Mouse (Mus musculus): Measurements from ENCODE around the gene Pgm5. TPM values are rescaled to one million over a fixed set of nuclear protein-coding genes. Genes with fewer than 3 reads are reported as not detected.
A peak's percentile ranks its signal among the peaks of the same experiment; 100 is the strongest.

Gene Pgm5
- 4.0 TPM for polyA plus RNA-seq (2021)

DNA sequence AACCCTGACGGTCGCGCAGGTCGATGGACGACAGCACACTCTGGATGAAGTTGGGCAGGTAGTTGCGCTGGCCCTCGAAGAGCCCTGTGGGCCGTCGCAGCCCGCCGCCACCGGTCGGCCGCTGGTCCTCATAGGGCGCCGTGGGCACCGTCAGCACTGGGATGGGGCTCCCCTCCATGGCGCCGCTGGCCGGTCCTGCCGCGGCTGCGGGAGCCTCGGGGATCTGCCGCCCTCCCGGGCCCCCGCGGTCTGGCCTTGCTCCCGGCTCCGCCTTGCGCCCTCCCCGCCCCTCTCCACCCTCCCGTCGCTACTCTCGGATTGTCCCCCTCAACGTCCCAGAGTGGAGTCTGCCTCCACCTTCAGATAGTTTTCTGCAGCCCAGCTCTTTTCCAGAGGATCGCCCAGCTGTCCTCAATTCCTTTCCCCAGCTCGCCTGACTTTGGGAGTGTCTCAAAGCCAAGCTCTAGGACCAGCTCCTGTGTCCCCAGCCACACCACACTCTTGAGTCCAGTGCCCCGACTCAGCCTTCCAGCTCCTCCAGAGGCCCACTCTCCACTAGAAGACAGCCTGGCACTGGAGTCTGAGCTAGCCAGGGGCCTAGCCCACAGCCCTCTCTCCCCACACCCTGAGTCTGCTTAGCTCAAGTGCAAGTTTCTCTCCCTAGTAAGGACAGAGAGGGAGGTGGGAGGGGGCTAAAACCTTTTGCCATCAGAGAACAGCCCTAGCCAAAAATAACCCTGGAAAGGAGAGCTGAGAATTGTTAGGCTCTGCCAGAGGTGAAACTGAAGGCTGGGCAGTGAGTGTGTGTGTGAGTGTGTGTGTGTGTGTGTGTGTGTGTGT is at the start of gene Pgm5:
TSS of gene Pgm5 (minus strand) at position 244 of the 840 bp plus-strand sequence.
- CTCF ChIA-PET = interaction anchor here (1.1 to 2.2 kb wide), 3 partner anchors 9 to 17 kb away, joined by 3 to 6 read pairs (median 5); no protein-coding TSS in a partner anchor
- in situ Hi-C loops (cut with MboI; ENCODE audit: low pct_unique_long_range_greater_than_20kb) = no loop called here
- H3K27me3 ChIP-seq = no peaks in the 10 kb centered on the region
- TF ChIP-seq CTCF (IDR thresholded peaks at IDR 0.05) = no peak
- ATAC-seq = no peak
- POLR2A ChIA-PET = no interaction called here
- no peak for DNase-seq (ENCODE audit: low read depth, low spot score)

DNA sequence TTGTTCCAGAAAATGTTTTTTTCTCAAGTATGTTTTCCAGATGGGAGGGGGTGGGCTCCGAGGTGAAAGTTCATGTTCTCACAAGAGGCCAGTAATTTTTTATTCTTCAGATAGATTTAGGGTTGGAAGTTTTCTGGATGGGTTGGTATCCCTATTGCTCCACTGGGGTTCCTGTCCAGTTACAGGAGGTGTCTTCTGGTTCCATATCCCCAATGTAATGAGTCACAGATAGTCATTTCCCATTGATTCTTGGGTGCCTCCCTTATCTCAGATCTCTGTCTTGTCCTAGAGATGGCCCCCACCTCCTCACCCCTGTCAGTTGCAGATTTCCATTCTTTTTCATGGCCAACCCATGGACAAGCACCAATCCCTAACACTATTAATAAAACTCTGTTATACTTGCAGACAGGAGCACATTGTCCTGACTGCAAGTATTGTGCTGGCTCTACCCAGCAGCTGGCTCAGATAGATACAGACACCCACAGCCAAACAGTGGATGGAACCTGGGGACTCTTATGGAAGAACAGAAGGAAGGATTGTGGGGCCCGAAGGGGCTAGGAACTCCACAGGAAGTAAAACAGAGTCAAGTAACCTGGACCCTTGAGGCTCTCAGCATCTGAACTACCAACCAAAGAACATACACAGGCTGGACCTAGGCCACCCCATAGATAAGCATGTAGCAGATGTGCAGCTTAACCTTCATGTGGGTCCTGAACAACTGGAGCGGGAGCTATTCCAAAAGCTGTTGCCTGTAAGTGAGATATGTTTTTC is 46.9 kb upstream of the Pgm5 start:
- ChIA-PET POLR2A (no interaction called here), CTCF (no interaction called here)
- DNase-seq (ENCODE audit: low read depth, low spot score) (no peak), ATAC-seq (no peak)
- peaks cover 30% of the 10 kb centered on the region for H3K27me3 ChIP-seq
- no peak for TF ChIP-seq CTCF (IDR thresholded peaks at IDR 0.05)
- in situ Hi-C loops (cut with MboI; ENCODE audit: low pct_unique_long_range_greater_than_20kb) = no loop called here

DNA sequence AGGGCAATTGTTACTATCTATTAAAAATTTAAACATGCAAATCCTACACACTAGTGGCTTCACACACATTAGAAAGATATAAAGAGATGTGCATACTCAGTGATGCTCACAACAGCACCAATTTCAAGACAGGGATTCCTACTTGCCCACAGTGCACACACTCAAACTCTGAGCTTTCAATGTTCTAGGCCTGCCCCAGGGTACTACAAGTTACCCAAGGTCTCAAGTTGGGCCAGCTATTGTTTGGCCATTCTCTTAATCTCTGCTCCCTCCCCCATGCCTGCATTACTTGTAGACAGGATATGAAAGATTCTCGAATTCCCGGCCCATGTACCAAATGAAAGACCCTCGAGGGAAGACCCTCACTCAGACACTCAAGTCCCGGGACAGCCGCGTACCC is 46.0 kb upstream of the Pgm5 start:
- in situ Hi-C loops (cut with MboI; ENCODE audit: low pct_unique_long_range_greater_than_20kb) = no loop called here
- peaks cover 39% of the 10 kb centered on the region for H3K27me3 ChIP-seq
- CTCF ChIA-PET = interaction anchor here (1.0 kb wide), 1 partner anchor 286 kb away, joined by 3 read pairs; no protein-coding TSS in a partner anchor
- ATAC-seq = no peak
- no peak for TF ChIP-seq CTCF (IDR thresholded peaks at IDR 0.05)
- POLR2A ChIA-PET = no interaction called here
- DNase-seq (ENCODE audit: low read depth, low spot score) = no peak

DNA sequence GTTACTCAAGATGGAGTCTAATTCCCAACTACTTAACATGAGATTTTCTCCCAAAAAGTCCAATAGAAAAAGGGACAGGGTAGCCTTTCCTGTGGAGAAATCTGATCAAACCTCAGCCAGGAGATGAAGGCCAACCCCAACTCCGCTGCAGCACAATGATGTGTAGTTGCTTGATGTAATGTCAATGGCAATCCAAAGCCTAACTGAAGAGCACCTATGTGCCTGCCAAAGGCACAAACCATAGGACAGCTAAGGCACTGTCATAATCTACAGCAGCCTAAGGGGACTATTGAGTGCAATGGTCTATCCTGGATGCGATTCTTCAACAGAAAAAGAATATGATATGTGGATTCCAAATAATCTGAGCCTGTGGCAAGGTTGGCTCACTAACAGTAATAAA is 41.2 kb upstream of the Pgm5 start:
- TF ChIP-seq CTCF (IDR thresholded peaks at IDR 0.05) = no peak
- DNase-seq (ENCODE audit: low read depth, low spot score) (no peak), ATAC-seq (no peak)
- in situ Hi-C loops (cut with MboI; ENCODE audit: low pct_unique_long_range_greater_than_20kb) = no loop called here
- ChIA-PET POLR2A (no interaction called here), CTCF (interaction anchor here (1.4 to 3.8 kb wide), 3 partner anchors 9 to 20 kb away, joined by 3 to 18 read pairs (median 7); no protein-coding TSS in a partner anchor)
- H3K27me3 ChIP-seq = peaks cover 80% of the 10 kb centered on the region

DNA sequence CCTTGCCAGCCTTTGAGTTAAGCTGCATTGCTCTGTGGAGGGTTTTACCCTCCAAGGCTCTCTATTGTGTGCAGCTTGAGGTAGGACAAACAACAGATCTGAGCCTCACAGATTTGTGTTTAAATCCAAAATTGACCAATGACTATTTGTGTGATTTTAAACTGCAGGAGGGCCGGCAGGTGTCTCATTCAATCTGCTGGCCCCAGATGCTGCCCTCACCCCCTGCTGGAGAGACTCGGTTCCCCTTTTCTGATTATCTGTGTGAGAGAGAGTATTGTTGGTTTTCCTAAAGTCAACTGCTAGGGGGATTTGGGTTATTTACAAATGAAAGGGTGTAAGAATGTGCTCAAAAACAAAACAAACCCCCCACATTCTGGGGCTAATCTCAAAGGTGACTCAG is 40.6 kb upstream of the Pgm5 start:
- ChIA-PET CTCF (interaction anchor here (1.4 to 3.8 kb wide), 2 partner anchors 10 to 16 kb away, joined by 3 to 18 read pairs; no protein-coding TSS in a partner anchor), POLR2A (no interaction called here)
- ATAC-seq = no peak
- no peak for DNase-seq (ENCODE audit: low read depth, low spot score)
- peaks cover 86% of the 10 kb centered on the region for H3K27me3 ChIP-seq
- in situ Hi-C loops (cut with MboI; ENCODE audit: low pct_unique_long_range_greater_than_20kb) = no loop called here
- TF ChIP-seq CTCF (IDR thresholded peaks at IDR 0.05) = no peak

DNA sequence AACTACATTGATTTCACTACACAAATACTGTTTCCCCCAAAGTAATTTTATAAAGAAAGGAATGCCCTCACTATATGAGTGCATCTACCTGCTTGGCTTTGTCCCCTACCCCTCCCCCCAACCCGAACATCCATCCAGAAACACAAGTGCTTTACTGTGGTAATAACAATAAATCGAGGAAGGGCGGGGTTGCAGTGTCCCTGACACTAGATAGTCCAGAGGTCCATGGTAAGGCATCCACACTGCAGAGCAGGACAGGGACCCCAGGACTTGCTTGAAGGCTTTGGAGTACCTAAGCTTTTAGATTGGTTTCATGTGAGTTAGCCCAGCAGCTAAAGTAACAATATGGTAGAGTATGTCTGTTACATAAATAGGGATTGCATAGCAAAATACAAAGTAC is 40.0 kb upstream of the Pgm5 start:
- ChIA-PET POLR2A (no interaction called here), CTCF (interaction anchor here (1.4 to 3.8 kb wide), 3 partner anchors 10 to 22 kb away, joined by 3 to 18 read pairs (median 6); no protein-coding TSS in a partner anchor)
- TF ChIP-seq CTCF (IDR thresholded peaks at IDR 0.05) = no peak
- in situ Hi-C loops (cut with MboI; ENCODE audit: low pct_unique_long_range_greater_than_20kb) = no loop called here
- no peak for DNase-seq (ENCODE audit: low read depth, low spot score)
- no peak for ATAC-seq
- H3K27me3 ChIP-seq = peaks cover 92% of the 10 kb centered on the region

DNA sequence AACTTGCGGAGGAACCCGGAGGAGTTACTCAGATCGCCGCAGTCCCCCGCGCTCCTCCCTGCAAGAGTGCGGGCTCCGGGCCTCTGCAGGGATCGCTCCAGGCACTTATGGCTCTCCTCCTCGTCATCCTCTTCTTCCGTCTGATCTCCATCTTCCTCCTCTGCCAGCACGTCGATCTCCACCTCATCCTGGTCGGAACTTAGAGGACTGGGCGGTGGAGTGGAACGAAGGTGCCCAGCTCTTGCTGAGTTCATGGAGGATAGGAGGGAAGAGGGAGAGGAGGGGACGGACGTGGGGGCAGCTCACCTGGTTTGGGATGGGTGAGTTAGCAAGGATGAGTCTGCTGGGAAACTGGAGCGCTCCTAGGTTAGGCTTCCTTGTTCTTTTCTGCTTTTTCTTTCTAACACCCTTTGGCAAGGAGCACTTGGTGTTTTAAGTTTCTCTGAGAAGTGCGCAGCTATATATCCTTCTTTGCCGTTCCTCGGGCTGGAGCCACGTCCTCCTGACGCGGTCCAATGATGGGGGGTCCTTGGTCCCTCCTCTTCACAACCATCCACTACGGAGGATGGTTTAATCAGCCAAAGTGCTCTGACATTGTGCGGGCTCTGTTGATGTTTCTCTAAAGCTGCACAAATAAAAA is 39.0 kb upstream of the Pgm5 start, which contains the start of gene Foxd4:
TSS of gene Foxd4 (minus strand) at position 617 of the 640 bp plus-strand sequence.
- POLR2A ChIA-PET = no interaction called here
- in situ Hi-C loops (cut with MboI; ENCODE audit: low pct_unique_long_range_greater_than_20kb) = no loop called here
- CTCF ChIA-PET = interaction anchor here (1.6 kb wide), 1 partner anchor 23 kb away, joined by 6 read pairs; no protein-coding TSS in a partner anchor
- DNase-seq (ENCODE audit: low read depth, low spot score) (no peak), ATAC-seq (no peak)
- no peak for TF ChIP-seq CTCF (IDR thresholded peaks at IDR 0.05)
- peaks cover 90% of the 10 kb centered on the region for H3K27me3 ChIP-seq

DNA sequence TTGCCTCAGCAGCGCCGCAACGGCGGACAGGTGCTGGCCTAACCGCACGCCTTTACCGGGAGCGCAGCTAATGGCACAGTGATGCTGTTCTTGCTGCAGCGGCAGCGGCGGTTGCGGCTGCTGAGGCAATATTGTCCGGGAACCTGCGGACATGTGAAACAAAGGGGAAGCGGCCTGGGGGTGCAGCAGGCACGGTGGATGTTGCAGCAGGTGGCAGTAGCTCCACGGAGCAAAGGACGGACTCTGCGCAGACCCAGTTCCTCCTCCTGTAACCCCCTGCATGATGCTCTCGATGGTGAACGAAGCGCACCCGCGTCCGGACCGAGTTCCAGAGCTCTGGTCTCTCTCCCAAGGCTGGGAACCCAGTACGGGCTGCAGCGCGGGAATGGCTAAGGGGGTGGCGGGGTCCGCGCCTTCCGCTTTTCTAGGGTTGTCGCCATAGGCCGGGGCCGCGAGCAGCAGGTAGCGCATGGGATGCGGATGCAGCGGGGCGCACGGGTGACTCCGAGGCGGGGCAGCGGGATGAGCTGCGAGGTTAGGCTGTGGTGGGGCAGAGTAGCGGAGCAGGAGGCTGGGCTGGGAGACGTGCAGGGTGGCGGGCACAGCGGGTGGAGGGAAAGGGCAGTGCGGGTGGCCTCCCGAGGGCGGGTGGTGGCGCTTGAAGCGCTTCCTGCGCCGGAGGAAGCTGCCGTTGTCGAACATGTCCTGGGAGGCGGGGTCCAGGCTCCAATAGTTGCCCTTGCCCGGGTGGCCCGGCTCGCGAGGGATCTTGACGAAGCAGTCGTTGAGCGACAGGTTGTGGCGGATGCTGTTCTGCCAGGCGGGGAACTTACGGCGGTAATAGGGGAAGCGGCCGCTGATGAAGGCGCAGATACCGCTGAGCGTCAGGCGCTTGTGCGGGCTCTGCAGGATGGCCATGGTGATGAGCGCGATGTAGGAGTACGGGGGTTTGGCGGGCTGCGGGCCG is 38.2 kb upstream of the Pgm5 start:
- POLR2A ChIA-PET = no interaction called here

DNA sequence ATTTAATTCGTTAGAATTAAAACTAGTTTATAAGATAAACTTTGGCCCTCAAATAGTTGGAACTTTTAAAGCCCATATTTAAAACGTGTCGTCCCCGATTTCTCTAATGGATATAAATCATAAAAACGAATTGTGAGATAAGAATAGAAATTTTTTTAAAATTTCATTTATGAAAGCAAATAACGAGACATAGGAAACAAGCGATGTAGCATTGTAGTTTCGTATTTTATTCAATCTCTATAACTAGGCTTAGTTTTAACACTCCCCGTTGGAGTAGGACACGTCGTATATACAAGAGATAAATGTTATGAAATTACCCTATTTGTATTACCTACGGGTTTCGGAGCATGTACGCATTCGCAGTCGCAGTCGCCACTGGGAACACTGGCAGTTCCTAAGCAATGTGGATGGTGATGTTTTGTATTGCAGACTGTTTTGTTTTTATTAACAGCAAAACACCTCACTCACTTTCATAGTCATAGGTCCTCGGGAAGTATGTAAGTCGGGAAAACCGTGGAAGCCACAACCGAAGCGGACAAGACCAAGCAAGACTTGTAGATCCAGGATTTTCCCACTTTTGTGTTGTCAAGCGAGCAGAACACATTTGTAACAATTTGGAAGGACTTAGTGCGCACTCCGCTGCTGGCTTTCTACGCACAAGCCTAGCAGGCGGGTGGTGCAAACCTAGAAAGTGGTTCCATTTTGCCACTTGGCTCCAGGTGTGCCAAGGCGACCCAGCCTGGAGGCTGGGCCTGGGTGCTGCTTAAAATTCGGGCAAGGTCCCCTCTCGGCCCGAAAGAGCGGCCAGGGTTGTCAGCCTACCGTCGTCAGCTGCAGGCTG is 37.3 kb upstream of the Pgm5 start:
- in situ Hi-C loops (cut with MboI; ENCODE audit: low pct_unique_long_range_greater_than_20kb) = no loop called here
- ChIA-PET CTCF (no interaction called here), POLR2A (no interaction called here)
- TF ChIP-seq CTCF (IDR thresholded peaks at IDR 0.05) = no peak
- peaks cover 89% of the 10 kb centered on the region for H3K27me3 ChIP-seq
- no peak for DNase-seq (ENCODE audit: low read depth, low spot score)
- no peak for ATAC-seq

More for the DNA sequence above, 38.2 kb upstream of the Pgm5 start:
- in situ Hi-C loops (cut with MboI; ENCODE audit: low pct_unique_long_range_greater_than_20kb) = no loop called here
- DNase-seq (ENCODE audit: low read depth, low spot score) (no peak), ATAC-seq (peak; percentile 21)
- peaks cover 88% of the 10 kb centered on the region for H3K27me3 ChIP-seq
- CTCF ChIA-PET = interaction anchor here (1.6 kb wide), 1 partner anchor 24 kb away, joined by 6 read pairs; no protein-coding TSS in a partner anchor
- TF ChIP-seq CTCF (IDR thresholded peaks at IDR 0.05) = no peak
